Mouse (Mus musculus) left cerebral cortex, adult 9 months (tissue): Measurements from ENCODE around the gene Crtc3.

ENCODE experiments used
- DNase-seq, 2 experiments: peaks; one replicate each; pipeline ENCODE4 v3.0.0; 2022; ENCODE audit warnings: low spot score in 2 of 2

Gene Crtc3

GRCm38 (mm10) chr7:80688556-80689220, at the start of gene Crtc3:
Gene Crtc3, minus strand, starts transcription at chr7:80688877.
- no peak for DNase-seq

- DNase-seq: no peak
These were observed 47.5 kb upstream of the Crtc3 start for GRCm38 (mm10) chr7:80736199-80736598.

- no peak for DNase-seq
These were observed 44.3 kb upstream of the Crtc3 start for GRCm38 (mm10) chr7:80732986-80733385.

GRCm38 (mm10) chr7:80729662-80730061, 41.0 kb upstream of the Crtc3 start:
- peak in 1 of 2 experiments; percentile 80 for DNase-seq

GRCm38 (mm10) chr7:80721041-80721440, 32.4 kb upstream of the Crtc3 start:
- peak; percentile 46 to 73 for DNase-seq

GRCm38 (mm10) chr7:80719582-80719981, 30.9 kb upstream of the Crtc3 start:
- no peak for DNase-seq

GRCm38 (mm10) chr7:80719038-80719437, 30.4 kb upstream of the Crtc3 start:
- DNase-seq: no peak

- no peak for DNase-seq
These were observed 29.8 kb upstream of the Crtc3 start for GRCm38 (mm10) chr7:80718471-80718870.

GRCm38 (mm10) chr7:80716758-80717157, 28.1 kb upstream of the Crtc3 start:
- DNase-seq: no peak

GRCm38 (mm10) chr7:80715306-80715705, 26.6 kb upstream of the Crtc3 start:
- peak; percentile 28 to 51 for DNase-seq

GRCm38 (mm10) chr7:80711496-80711895, 22.8 kb upstream of the Crtc3 start:
- DNase-seq: no peak

- DNase-seq: no peak
These were observed 21.7 kb upstream of the Crtc3 start for GRCm38 (mm10) chr7:80710333-80710732.

- no peak for DNase-seq
These were observed 15.4 kb upstream of the Crtc3 start for GRCm38 (mm10) chr7:80704066-80704465.

GRCm38 (mm10) chr7:80702510-80702909, 13.8 kb upstream of the Crtc3 start:
- no peak for DNase-seq

- no peak for DNase-seq
These were observed 11.0 kb upstream of the Crtc3 start for GRCm38 (mm10) chr7:80699709-80700108.

- no peak for DNase-seq
These were observed 10.3 kb upstream of the Crtc3 start for GRCm38 (mm10) chr7:80698940-80699339.

- no peak for DNase-seq
These were observed 9.2 kb upstream of the Crtc3 start for GRCm38 (mm10) chr7:80697859-80698258.

GRCm38 (mm10) chr7:80696903-80697302, 8.2 kb upstream of the Crtc3 start:
- DNase-seq: no peak

GRCm38 (mm10) chr7:80696334-80696733, 7.7 kb upstream of the Crtc3 start:
- DNase-seq: no peak

- no peak for DNase-seq
These were observed 3.8 kb upstream of the Crtc3 start for GRCm38 (mm10) chr7:80692472-80692871.

GRCm38 (mm10) chr7:80691131-80691530, 2.5 kb upstream of the Crtc3 start:
- peak; percentile 48 to 54 for DNase-seq

- DNase-seq: peak in 1 of 2 experiments; percentile 38
These were observed 529 bp upstream of the Crtc3 start for GRCm38 (mm10) chr7:80689221-80689591.

GRCm38 (mm10) chr7:80687721-80688555, 739 bp downstream of the Crtc3 start:
- peak; percentile 25 to 64 for DNase-seq
